Mouse (Mus musculus): Measurements from ENCODE around the gene Abcg4.

- TF ChIP-seq CTCF (IDR thresholded peaks at IDR 0.05; ENCODE audit: extremely low read depth, insufficient read depth, insufficient read length, insufficient replicate concordance) (no peak), POLR2A (IDR thresholded peaks at IDR 0.05; ENCODE audit: low read depth, low read length) (no peak)
These were observed 37.5 kb upstream of the Abcg4 start, which contains the start of gene Dpagt1 for GRCm38 (mm10) chr9:44325768-44326370.
